Mouse (Mus musculus): Measurements from ENCODE around the gene Pik3ca. TPM values are rescaled to one million over a fixed set of nuclear protein-coding genes. Genes with fewer than 3 reads are reported as not detected.

Gene Pik3ca
- polyA plus RNA-seq, 1 experiment from 2014 or later, result 3.4 TPM

GRCm38 (mm10) chr3:32434016-32434415, 36.5 kb downstream of the Pik3ca start:
- Histone ChIP-seq H3K9ac (replicated peaks) (no peak overlapping the region), H3K4me2 (ENCODE audit: low read depth, low read length) (no peak overlapping the region)

GRCm38 (mm10) chr3:32436101-32436500, 38.6 kb downstream of the Pik3ca start:
- TF ChIP-seq EP300 (IDR thresholded peaks at IDR 0.05; ENCODE audit: low read depth), result no peak
- TF ChIP-seq CTCF (IDR thresholded peaks at IDR 0.05; ENCODE audit: low read depth), result no peak
- Histone ChIP-seq H3K4me1 (ENCODE audit: insufficient read depth) (no peaks in the 10 kb centered on the region), H3K4me3 (ENCODE audit: low read depth, low read length) (no peak overlapping the region), H3K27me3 (ENCODE audit: insufficient read depth, low read length) (no peaks in the 10 kb centered on the region), H3K4me2 (ENCODE audit: low read depth, low read length) (no peak overlapping the region), H3K9me3 (ENCODE audit: low read length) (no peaks in the 10 kb centered on the region), H3K27ac (ENCODE audit: low read depth) (no peak overlapping the region), H3K36me3 (replicated peaks; ENCODE audit: insufficient read depth, low read length) (peaks cover 38% of the 10 kb centered on the region), H3K9ac (replicated peaks) (no peak overlapping the region)
- DNase-seq (no peak), ATAC-seq (no peak)
- 78% methylated on average over 11 of the region's 11 CpGs for WGBS (ENCODE audit: insufficient replicate concordance)

More at GRCm38 (mm10) chr3:32434016-32434415, 36.5 kb downstream of the Pik3ca start:
- ATAC-seq, result no peak
- no peak for DNase-seq
- Histone ChIP-seq H3K9me3 (ENCODE audit: low read length) (no peaks in the 10 kb centered on the region), H3K36me3 (replicated peaks; ENCODE audit: insufficient read depth, low read length) (peaks cover 20% of the 10 kb centered on the region), H3K27me3 (ENCODE audit: insufficient read depth, low read length) (no peaks in the 10 kb centered on the region), H3K27ac (ENCODE audit: low read depth) (no peak overlapping the region), H3K4me3 (ENCODE audit: low read depth, low read length) (no peak overlapping the region), H3K4me1 (ENCODE audit: insufficient read depth) (no peaks in the 10 kb centered on the region)
- TF ChIP-seq CTCF (IDR thresholded peaks at IDR 0.05; ENCODE audit: low read depth), result no peak
- TF ChIP-seq EP300 (IDR thresholded peaks at IDR 0.05; ENCODE audit: low read depth), result no peak
- WGBS (ENCODE audit: insufficient replicate concordance), result 73% methylated on average over 2 of the region's 2 CpGs

- no peak for DNase-seq
- 87% methylated on average over 6 of the region's 6 CpGs for WGBS (ENCODE audit: insufficient replicate concordance)
- no peak overlapping the region for H3K27ac ChIP-seq (ENCODE audit: low read depth)
- no peak overlapping the region for H3K9ac ChIP-seq (replicated peaks)
- H3K4me3 ChIP-seq (ENCODE audit: low read depth, low read length), result no peak overlapping the region
- no peaks in the 10 kb centered on the region for H3K4me1 ChIP-seq (ENCODE audit: insufficient read depth)
- TF ChIP-seq CTCF (IDR thresholded peaks at IDR 0.05; ENCODE audit: low read depth) (no peak), EP300 (IDR thresholded peaks at IDR 0.05; ENCODE audit: low read depth) (no peak)
- peaks cover 48% of the 10 kb centered on the region for H3K36me3 ChIP-seq (replicated peaks; ENCODE audit: insufficient read depth, low read length)
- no peaks in the 10 kb centered on the region for H3K27me3 ChIP-seq (ENCODE audit: insufficient read depth, low read length)
- no peaks in the 10 kb centered on the region for H3K9me3 ChIP-seq (ENCODE audit: low read length)
- ATAC-seq, result no peak
- no peak overlapping the region for H3K4me2 ChIP-seq (ENCODE audit: low read depth, low read length)
Measured at GRCm38 (mm10) chr3:32437297-32437696, 39.8 kb downstream of the Pik3ca start.

DNA sequence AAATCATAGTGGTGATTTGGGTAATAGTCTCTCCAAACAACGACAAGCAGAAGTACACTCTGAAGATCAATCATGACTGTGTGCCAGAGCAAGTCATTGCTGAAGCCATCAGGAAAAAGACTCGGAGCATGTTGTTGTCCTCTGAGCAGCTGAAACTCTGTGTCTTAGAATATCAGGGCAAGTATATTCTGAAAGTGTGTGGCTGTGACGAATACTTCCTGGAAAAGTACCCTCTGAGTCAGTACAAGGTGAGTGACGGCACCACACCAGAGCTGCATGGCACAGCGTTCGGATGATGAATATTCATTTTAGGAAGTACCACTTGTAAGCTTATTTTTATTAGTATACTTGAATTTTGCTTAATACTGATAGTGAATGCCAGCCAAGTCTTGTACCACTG, 40.3 kb downstream of the Pik3ca start:
- H3K9ac ChIP-seq (replicated peaks), result no peak overlapping the region
- no peak overlapping the region for H3K4me3 ChIP-seq (ENCODE audit: low read depth, low read length)
- H3K36me3 ChIP-seq (replicated peaks; ENCODE audit: insufficient read depth, low read length), result peaks cover 52% of the 10 kb centered on the region
- no peaks in the 10 kb centered on the region for H3K4me1 ChIP-seq (ENCODE audit: insufficient read depth)
- no peaks in the 10 kb centered on the region for H3K9me3 ChIP-seq (ENCODE audit: low read length)
- H3K27me3 ChIP-seq (ENCODE audit: insufficient read depth, low read length), result no peaks in the 10 kb centered on the region
- H3K4me2 ChIP-seq (ENCODE audit: low read depth, low read length), result no peak overlapping the region
- H3K27ac ChIP-seq (ENCODE audit: low read depth), result no peak overlapping the region
- 88% methylated on average over 6 of the region's 6 CpGs for WGBS (ENCODE audit: insufficient replicate concordance)
- no peak for ATAC-seq
- no peak for DNase-seq
- TF ChIP-seq CTCF (IDR thresholded peaks at IDR 0.05; ENCODE audit: low read depth), result no peak
- TF ChIP-seq EP300 (IDR thresholded peaks at IDR 0.05; ENCODE audit: low read depth), result no peak

GRCm38 (mm10) chr3:32438716-32439115, 41.2 kb downstream of the Pik3ca start:
- TF ChIP-seq EP300 (IDR thresholded peaks at IDR 0.05; ENCODE audit: low read depth) (no peak), CTCF (IDR thresholded peaks at IDR 0.05; ENCODE audit: low read depth) (no peak)
- Histone ChIP-seq H3K27ac (ENCODE audit: low read depth) (no peak overlapping the region), H3K9me3 (ENCODE audit: low read length) (no peaks in the 10 kb centered on the region), H3K36me3 (replicated peaks; ENCODE audit: insufficient read depth, low read length) (peaks cover 57% of the 10 kb centered on the region), H3K9ac (replicated peaks) (no peak overlapping the region), H3K27me3 (ENCODE audit: insufficient read depth, low read length) (no peaks in the 10 kb centered on the region), H3K4me3 (ENCODE audit: low read depth, low read length) (no peak overlapping the region), H3K4me2 (ENCODE audit: low read depth, low read length) (no peak overlapping the region), H3K4me1 (ENCODE audit: insufficient read depth) (no peaks in the 10 kb centered on the region)
- WGBS (ENCODE audit: insufficient replicate concordance), result 81% methylated on average over 4 of the region's 4 CpGs
- no peak for DNase-seq
- ATAC-seq, result no peak

GRCm38 (mm10) chr3:32441710-32442109, 44.2 kb downstream of the Pik3ca start:
- TF ChIP-seq CTCF (IDR thresholded peaks at IDR 0.05; ENCODE audit: low read depth) (0 out of 2 replicates have a peak, but pooled peaks have one; percentile 3), EP300 (IDR thresholded peaks at IDR 0.05; ENCODE audit: low read depth) (no peak)
- Histone ChIP-seq H3K27ac (ENCODE audit: low read depth) (no peak overlapping the region), H3K4me1 (ENCODE audit: insufficient read depth) (no peaks in the 10 kb centered on the region), H3K4me2 (ENCODE audit: low read depth, low read length) (no peak overlapping the region), H3K36me3 (replicated peaks; ENCODE audit: insufficient read depth, low read length) (peaks cover 70% of the 10 kb centered on the region), H3K9me3 (ENCODE audit: low read length) (no peaks in the 10 kb centered on the region), H3K9ac (replicated peaks) (no peak overlapping the region), H3K4me3 (ENCODE audit: low read depth, low read length) (no peak overlapping the region), H3K27me3 (ENCODE audit: insufficient read depth, low read length) (no peaks in the 10 kb centered on the region)
- ATAC-seq (no peak), DNase-seq (no peak)
